Mouse (Mus musculus) heart, adult 2 months (tissue): ENCODE results near the gene Cfap299. TPM values are rescaled to one million over a fixed set of nuclear protein-coding genes. Genes with fewer than 3 reads are reported as not detected.

Source experiments
- DNase-seq, 2 experiments: peaks; one replicate each; pipeline ENCODE4 v3.0.0; 2021
- H3K27ac ChIP-seq: fragments of 200-600 bp; 2 replicates; pipeline ENCODE4 v1.8.1; 2022
- H3K27me3 ChIP-seq: fragments of 200-500 bp; 2 replicates; pipeline ENCODE4 v1.6.1; 2012; ENCODE audit warnings: mild to moderate bottlenecking, low read length, inconsistent platforms, mixed read lengths; ENCODE audit not compliant: control insufficient read depth, insufficient read depth
- H3K36me3 ChIP-seq: fragments of 200-500 bp; 2 replicates; pipeline ENCODE4 v1.6.1; 2012; ENCODE audit warnings: low read length, inconsistent platforms; ENCODE audit not compliant: control insufficient read depth, insufficient read depth
- H3K4me1 ChIP-seq: fragments of 200-500 bp; 2 replicates; pipeline ENCODE4 v1.6.1; 2011; ENCODE audit warnings: low read length; ENCODE audit not compliant: control insufficient read depth, insufficient read depth
- H3K4me3 ChIP-seq: fragments of 200-600 bp; 2 replicates; pipeline ENCODE4 v1.8.1; 2022
- H3K79me2 ChIP-seq: fragments of 200-500 bp; replicated peaks from 2 replicates; pipeline ENCODE4 v1.6.1; 2012; ENCODE audit warnings: mild to moderate bottlenecking, inconsistent platforms, low read length, moderate library complexity, mixed read lengths; ENCODE audit not compliant: control insufficient read depth, insufficient read depth
- H3K9ac ChIP-seq: fragments of 200-500 bp; 2 replicates; pipeline ENCODE4 v1.6.1; 2012; ENCODE audit warnings: low read depth, mild to moderate bottlenecking, control low read depth, inconsistent platforms, low read length, mixed read lengths
- CTCF ChIP-seq: fragments of 200-600 bp; IDR thresholded peaks from 2 replicates; pipeline ENCODE4 v1.8.1; 2022; ENCODE audit warnings: antibody characterized with exemption, mild to moderate bottlenecking, moderate library complexity
- EP300 ChIP-seq: fragments of 200-500 bp; IDR thresholded peaks from 2 replicates; pipeline ENCODE4 v1.6.1; 2011; ENCODE audit warnings: low read depth, low read length, control low read depth; ENCODE audit not compliant: insufficient read depth
- POLR2A ChIP-seq: fragments of 200-500 bp; IDR thresholded peaks from 2 replicates; pipeline ENCODE4 v1.6.1; 2011; ENCODE audit warnings: mild to moderate bottlenecking, low read depth, low read length, control low read depth; ENCODE audit not compliant: insufficient read depth
- WGBS: fragments of 180-500 bp; shearing (Covaris S2); methylation state at CpG from one replicate; pipeline ENCODE4 v1.1.7; 2018; 5-methylcytosine and 5-hydroxymethylcytosine counted together
- intact Hi-C: fragments of 180-260 bp; cut with DNase I; formaldehyde crosslinking; loops from one replicate; pipeline ENCODE4 v1.15.1; 2025
- polyA plus RNA-seq: library from polyadenylated mRNA; depleted of rRNA; stranded (reverse); fragments of >200 nt; gene quantifications from 2 replicates; pipeline ENCODE4 v1.2.3, GENCODE M21; 2012
- total RNA-seq, 2 experiments: library from RNA; stranded (reverse); gene quantifications; 2 replicates each; pipeline ENCODE4 v1.2.3; 2021

Cfap299 gene
- total and polyA plus RNA-seq, 3 experiments = not detected

DNA sequence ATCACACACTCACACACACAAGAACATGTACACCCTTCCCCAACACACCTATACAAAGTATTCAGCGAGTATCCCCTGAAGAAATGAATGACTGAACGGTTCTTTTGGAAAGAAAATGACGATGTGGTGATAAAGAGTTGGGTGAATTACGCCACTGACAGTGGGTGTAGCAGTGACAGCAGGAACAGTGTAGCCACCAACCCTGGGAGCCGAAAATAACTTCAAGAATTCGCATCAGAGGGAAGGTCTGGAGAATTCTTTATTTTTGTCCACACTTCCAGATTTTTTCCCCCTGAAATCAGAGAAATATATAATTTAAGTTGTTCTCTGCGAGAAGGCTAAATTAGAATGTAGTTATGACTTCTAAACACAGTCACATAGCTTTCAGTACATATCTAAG is 459.5 kb downstream of the Cfap299 start:
- no peak for TF ChIP-seq EP300
- H3K27me3 ChIP-seq = no peaks in the 10 kb centered on the region
- H3K4me3 ChIP-seq = no peak overlapping the region
- no peaks in the 10 kb centered on the region for H3K4me1 ChIP-seq
- H3K36me3 ChIP-seq = no peaks in the 10 kb centered on the region
- H3K9ac ChIP-seq = no peak overlapping the region
- H3K79me2 ChIP-seq = no peaks in the 10 kb centered on the region
- no peak for DNase-seq
- H3K27ac ChIP-seq = no peak overlapping the region
- intact Hi-C loops = no loop called here
- 71% methylated on average over 7 of the region's 7 CpGs for WGBS

DNA sequence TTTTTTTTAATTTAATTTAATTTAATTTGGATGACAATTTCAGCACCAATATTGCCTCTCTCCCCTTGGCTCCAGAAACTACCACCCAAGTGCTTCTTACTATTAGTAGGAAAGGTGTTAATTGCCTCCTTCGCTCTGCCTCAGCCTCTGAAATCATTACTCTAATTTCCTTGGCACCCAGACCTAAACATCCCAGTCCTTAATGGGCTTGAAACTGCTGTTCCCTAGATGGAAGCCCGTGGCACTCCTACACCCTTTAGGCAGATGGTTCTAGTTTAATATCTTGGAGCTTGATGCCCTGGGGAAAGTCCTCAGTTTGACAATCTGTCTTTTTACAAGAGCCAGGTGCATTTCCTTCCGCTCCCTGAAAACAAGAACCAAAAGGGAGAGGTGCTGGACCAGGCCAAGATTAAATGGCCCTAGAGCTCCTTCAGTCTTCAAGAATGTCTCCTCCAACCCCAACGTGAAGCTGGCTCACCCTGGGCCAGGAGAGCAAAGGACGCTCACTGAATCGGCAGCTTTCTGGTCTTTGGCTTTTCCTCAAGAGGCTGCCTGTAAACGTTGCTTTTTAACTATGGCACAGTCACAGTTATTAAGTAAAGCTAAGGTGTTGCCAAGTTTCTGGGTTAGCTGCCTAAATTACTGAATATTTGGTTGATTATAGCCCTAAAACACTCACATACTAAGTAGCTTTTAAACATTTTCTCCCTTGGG is 461.9 kb downstream of the Cfap299 start:
- Histone ChIP-seq H3K4me3 (no peak overlapping the region), H3K27me3 (no peaks in the 10 kb centered on the region), H3K36me3 (no peaks in the 10 kb centered on the region), H3K79me2 (no peaks in the 10 kb centered on the region), H3K4me1 (no peaks in the 10 kb centered on the region), H3K27ac (no peak overlapping the region), H3K9ac (no peak overlapping the region)
- TF ChIP-seq POLR2A = no peak
- no peak for TF ChIP-seq EP300
- no peak for TF ChIP-seq CTCF
- 63% methylated on average over 7 of the region's 7 CpGs for WGBS
- intact Hi-C loops = no loop called here
- no peak for DNase-seq

DNA sequence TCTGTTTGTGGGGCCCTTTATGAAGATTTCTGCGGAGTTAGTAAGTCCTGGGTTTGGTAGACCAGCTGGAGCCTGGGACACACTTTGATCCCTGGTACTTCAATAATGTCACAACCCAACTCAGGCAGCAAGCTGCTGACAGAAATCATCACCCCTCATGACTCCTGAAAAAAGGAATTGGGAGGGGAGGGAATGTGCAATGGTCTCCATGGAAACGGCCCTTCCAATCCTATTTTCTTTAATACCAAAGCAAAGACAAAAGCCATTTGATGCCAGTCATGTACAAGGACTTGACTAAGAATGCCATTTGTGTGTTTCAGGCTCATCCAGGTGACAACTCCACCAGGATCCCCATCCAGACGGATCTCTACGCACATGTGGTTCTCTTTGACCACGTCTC is 472.4 kb downstream of the Cfap299 start:
- no peaks in the 10 kb centered on the region for H3K4me1 ChIP-seq
- H3K9ac ChIP-seq = no peak overlapping the region
- H3K27me3 ChIP-seq = no peaks in the 10 kb centered on the region
- 73% methylated on average over 5 of the region's 5 CpGs for WGBS
- no peak overlapping the region for H3K27ac ChIP-seq
- intact Hi-C loops = no loop called here
- H3K4me3 ChIP-seq = no peak overlapping the region
- no peak for TF ChIP-seq CTCF
- no peak for TF ChIP-seq EP300
- no peak for TF ChIP-seq POLR2A
- H3K36me3 ChIP-seq = no peaks in the 10 kb centered on the region
- H3K79me2 ChIP-seq = no peaks in the 10 kb centered on the region
- DNase-seq = no peak

DNA sequence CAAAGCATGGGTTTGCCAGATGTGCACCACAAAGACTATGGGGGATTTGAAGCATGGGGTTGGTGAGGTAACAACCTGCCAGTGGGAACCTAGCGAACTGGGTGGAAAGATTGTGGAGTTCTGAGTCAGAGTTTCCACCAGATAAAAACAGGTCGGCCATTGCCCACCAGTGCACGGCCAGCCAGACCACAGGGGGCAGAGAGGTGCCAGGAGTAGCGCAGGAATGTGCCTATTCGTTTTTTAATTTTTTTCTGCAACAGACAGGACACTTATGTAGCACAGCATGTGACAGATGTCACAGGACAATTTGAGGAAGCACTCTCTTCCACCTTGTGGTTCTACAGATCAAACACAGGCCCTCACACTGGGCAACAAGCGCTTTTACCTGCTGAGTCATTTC is 475.7 kb downstream of the Cfap299 start:
- H3K27ac ChIP-seq = no peak overlapping the region
- no peak overlapping the region for H3K4me3 ChIP-seq
- H3K9ac ChIP-seq = no peak overlapping the region
- H3K79me2 ChIP-seq = no peaks in the 10 kb centered on the region
- no peaks in the 10 kb centered on the region for H3K36me3 ChIP-seq
- DNase-seq = no peak
- no peaks in the 10 kb centered on the region for H3K27me3 ChIP-seq
- WGBS = 64% methylated on average over 6 of the region's 6 CpGs
- no peak for TF ChIP-seq POLR2A
- no peak for TF ChIP-seq CTCF
- no peak for TF ChIP-seq EP300
- no peaks in the 10 kb centered on the region for H3K4me1 ChIP-seq
- intact Hi-C loops = no loop called here

DNA sequence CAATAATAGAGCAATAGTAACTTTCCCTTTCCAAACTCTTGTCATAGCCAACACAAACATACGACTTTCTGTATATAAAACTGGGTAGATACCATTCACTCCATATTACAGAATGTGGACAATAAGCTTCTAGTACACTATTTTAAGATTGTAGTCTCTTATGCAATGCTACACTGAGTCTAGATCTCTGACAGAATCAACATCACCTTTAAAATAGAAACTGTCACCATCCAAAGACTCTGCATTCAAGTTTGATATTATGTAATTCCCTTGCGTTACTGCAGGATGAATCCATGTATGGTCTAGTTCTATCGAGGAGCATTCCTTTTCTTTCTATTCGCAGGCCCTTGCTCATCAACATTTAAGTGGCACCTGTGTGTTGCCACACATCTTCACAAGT is 477.4 kb downstream of the Cfap299 start:
- 78% methylated on average over 4 of the region's 4 CpGs for WGBS
- intact Hi-C loops = no loop called here
- Histone ChIP-seq H3K79me2 (no peaks in the 10 kb centered on the region), H3K9ac (no peak overlapping the region), H3K4me3 (no peak overlapping the region), H3K27me3 (no peaks in the 10 kb centered on the region), H3K27ac (no peak overlapping the region), H3K36me3 (no peaks in the 10 kb centered on the region), H3K4me1 (no peaks in the 10 kb centered on the region)
- TF ChIP-seq EP300 (no peak), POLR2A (no peak), CTCF (no peak)
- DNase-seq = no peak

DNA sequence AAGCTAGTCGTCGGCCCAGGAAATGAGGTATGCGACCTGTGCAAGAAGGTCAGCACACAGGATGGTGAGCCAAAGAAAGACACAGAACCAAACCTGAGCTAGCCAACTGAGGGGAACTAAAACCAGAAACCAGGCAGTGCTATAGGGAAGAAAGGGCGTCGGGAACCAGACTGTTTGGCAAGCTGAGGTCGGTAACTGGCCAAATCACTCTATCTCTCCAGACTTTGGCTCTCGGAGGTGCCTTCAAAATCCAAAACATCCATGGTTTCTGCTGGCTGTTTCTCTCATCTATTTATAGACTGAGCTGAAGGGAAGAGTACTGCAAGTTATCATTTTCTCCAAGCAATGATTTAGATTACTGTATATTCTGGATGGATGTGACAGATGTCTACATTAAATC is 477.9 kb downstream of the Cfap299 start:
- Histone ChIP-seq H3K27ac (no peak overlapping the region), H3K9ac (no peak overlapping the region), H3K27me3 (no peaks in the 10 kb centered on the region), H3K4me1 (no peaks in the 10 kb centered on the region), H3K4me3 (no peak overlapping the region), H3K79me2 (no peaks in the 10 kb centered on the region), H3K36me3 (no peaks in the 10 kb centered on the region)
- peak in 1 of 2 experiments; percentile 4 for DNase-seq
- intact Hi-C loops = no loop called here
- WGBS = 46% methylated on average over 7 of the region's 7 CpGs
- TF ChIP-seq CTCF = no peak
- no peak for TF ChIP-seq POLR2A
- TF ChIP-seq EP300 = no peak
